Mouse (Mus musculus): ENCODE results near the gene Ing2. TPM values are rescaled to one million over a fixed set of nuclear protein-coding genes. Genes with fewer than 3 reads are reported as not detected.

Ing2 gene
- polyA plus RNA-seq, 1 experiment = 5.4 TPM

GRCm38 (mm10) chr8:47651913-47652736 is 23.2 kb downstream of the Ing2 start:
- no peak overlapping the region for H3K4me3 ChIP-seq (ENCODE audit: control insufficient read depth, insufficient read depth, low read length)
- WGBS = 97% methylated on average over 13 of the region's 13 CpGs
- no peak overlapping the region for H3K27ac ChIP-seq (ENCODE audit: control insufficient read depth, insufficient read depth, low read length)
- no peaks in the 10 kb centered on the region for H3K27me3 ChIP-seq (ENCODE audit: control insufficient read depth, insufficient read depth, low read length)
- TF ChIP-seq POLR2A (IDR thresholded peaks at IDR 0.05; ENCODE audit: control insufficient read depth, extremely low read depth, insufficient read depth, low read length, poor library complexity) (no peak), CTCF (IDR thresholded peaks at IDR 0.05; ENCODE audit: borderline replicate concordance, control insufficient read depth, extremely low read depth, insufficient read depth, low read length, poor library complexity) (no peak)
- no peaks in the 10 kb centered on the region for H3K36me3 ChIP-seq (ENCODE audit: control insufficient read depth, insufficient read depth, low read length)
- no peak for DNase-seq
- H3K4me1 ChIP-seq (replicated peaks; ENCODE audit: control insufficient read depth, insufficient read depth, low read length) = no peaks in the 10 kb centered on the region

DNA sequence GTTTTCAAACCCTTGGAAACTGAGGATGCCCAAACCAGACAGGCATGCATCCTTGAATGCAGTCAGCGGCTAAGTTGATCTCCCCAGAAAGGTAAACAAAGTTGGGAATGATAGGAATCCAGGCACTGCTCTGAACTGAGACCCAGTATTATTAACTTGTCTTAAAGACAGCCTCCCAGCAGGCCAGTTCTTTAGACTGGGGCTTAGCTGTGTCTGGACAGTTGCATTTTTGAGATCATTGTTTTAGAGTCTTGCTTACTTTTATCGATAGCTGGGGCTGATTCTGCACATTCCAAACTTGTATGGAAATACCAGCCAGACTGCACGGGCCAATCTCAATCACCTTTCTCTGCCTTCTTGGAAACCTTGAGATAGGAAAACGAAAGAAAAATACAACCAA is 24.5 kb downstream of the Ing2 start:
- no peaks in the 10 kb centered on the region for H3K4me1 ChIP-seq (replicated peaks; ENCODE audit: control insufficient read depth, insufficient read depth, low read length)
- H3K27me3 ChIP-seq (ENCODE audit: control insufficient read depth, insufficient read depth, low read length) = no peaks in the 10 kb centered on the region
- no peak overlapping the region for H3K27ac ChIP-seq (ENCODE audit: control insufficient read depth, insufficient read depth, low read length)
- no peak overlapping the region for H3K4me3 ChIP-seq (ENCODE audit: control insufficient read depth, insufficient read depth, low read length)
- 91% methylated on average over 4 of the region's 4 CpGs for WGBS
- H3K36me3 ChIP-seq (ENCODE audit: control insufficient read depth, insufficient read depth, low read length) = no peaks in the 10 kb centered on the region
- DNase-seq = no peak
- TF ChIP-seq POLR2A (IDR thresholded peaks at IDR 0.05; ENCODE audit: control insufficient read depth, extremely low read depth, insufficient read depth, low read length, poor library complexity) = no peak
- TF ChIP-seq CTCF (IDR thresholded peaks at IDR 0.05; ENCODE audit: borderline replicate concordance, control insufficient read depth, extremely low read depth, insufficient read depth, low read length, poor library complexity) = no peak

DNA sequence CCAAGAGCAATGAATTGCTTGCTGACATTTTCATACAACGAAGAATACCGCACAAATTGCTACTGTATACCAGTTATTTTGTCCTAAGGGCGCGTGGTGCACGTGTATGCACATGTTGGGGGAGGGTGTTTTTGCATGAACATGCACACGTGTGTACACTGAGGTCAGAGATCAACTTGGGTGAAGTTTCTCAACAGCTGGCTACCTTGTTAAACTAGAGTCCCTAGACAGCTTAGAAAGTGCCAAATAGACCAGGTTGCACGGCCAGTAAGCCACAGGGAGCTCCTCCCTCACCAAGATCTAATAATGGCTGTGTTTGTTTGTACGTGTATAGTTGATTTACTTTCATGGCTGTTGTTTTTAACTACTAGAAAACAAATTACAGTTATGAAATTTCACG is 25.8 kb downstream of the Ing2 start:
- 92% methylated on average over 9 of the region's 9 CpGs for WGBS
- no peaks in the 10 kb centered on the region for H3K27me3 ChIP-seq (ENCODE audit: control insufficient read depth, insufficient read depth, low read length)
- H3K4me1 ChIP-seq (replicated peaks; ENCODE audit: control insufficient read depth, insufficient read depth, low read length) = no peaks in the 10 kb centered on the region
- no peak overlapping the region for H3K4me3 ChIP-seq (ENCODE audit: control insufficient read depth, insufficient read depth, low read length)
- no peaks in the 10 kb centered on the region for H3K36me3 ChIP-seq (ENCODE audit: control insufficient read depth, insufficient read depth, low read length)
- TF ChIP-seq CTCF (IDR thresholded peaks at IDR 0.05; ENCODE audit: borderline replicate concordance, control insufficient read depth, extremely low read depth, insufficient read depth, low read length, poor library complexity) (no peak), POLR2A (IDR thresholded peaks at IDR 0.05; ENCODE audit: control insufficient read depth, extremely low read depth, insufficient read depth, low read length, poor library complexity) (no peak)
- H3K27ac ChIP-seq (ENCODE audit: control insufficient read depth, insufficient read depth, low read length) = no peak overlapping the region
- DNase-seq = no peak

DNA sequence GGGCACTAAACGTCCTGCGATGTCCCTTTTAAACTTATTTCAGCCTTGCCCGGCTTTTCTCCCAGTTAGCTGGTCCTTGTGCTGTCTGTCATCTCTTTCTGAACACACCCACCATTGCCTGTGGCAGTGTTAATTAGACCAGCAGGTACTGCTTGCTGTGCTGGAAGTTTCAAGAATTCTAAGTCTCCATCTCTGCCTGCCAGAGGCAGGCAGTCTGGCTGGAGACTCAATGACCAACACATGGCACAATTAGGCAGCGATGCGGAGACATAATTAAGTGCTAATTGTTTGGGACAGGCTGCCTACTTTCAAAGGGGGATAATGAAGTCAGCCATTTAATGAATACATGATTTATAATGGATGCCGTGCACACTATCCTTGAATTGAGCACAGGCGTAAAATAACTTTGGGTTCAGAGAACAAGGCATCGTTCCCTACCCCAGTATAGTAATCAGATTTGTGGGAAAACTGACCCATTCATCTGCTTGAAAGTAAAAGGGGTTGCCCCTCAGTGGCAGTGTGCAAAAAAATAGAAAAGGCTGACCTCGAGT is 32.8 kb downstream of the Ing2 start:
- H3K4me1 ChIP-seq (replicated peaks; ENCODE audit: control insufficient read depth, insufficient read depth, low read length) = no peaks in the 10 kb centered on the region
- H3K27ac ChIP-seq (ENCODE audit: control insufficient read depth, insufficient read depth, low read length) = no peak overlapping the region
- 93% methylated on average over 9 of the region's 9 CpGs for WGBS
- no peaks in the 10 kb centered on the region for H3K36me3 ChIP-seq (ENCODE audit: control insufficient read depth, insufficient read depth, low read length)
- no peak for TF ChIP-seq CTCF (IDR thresholded peaks at IDR 0.05; ENCODE audit: borderline replicate concordance, control insufficient read depth, extremely low read depth, insufficient read depth, low read length, poor library complexity)
- H3K27me3 ChIP-seq (ENCODE audit: control insufficient read depth, insufficient read depth, low read length) = no peaks in the 10 kb centered on the region
- no peak for DNase-seq
- H3K4me3 ChIP-seq (ENCODE audit: control insufficient read depth, insufficient read depth, low read length) = no peak overlapping the region

DNA sequence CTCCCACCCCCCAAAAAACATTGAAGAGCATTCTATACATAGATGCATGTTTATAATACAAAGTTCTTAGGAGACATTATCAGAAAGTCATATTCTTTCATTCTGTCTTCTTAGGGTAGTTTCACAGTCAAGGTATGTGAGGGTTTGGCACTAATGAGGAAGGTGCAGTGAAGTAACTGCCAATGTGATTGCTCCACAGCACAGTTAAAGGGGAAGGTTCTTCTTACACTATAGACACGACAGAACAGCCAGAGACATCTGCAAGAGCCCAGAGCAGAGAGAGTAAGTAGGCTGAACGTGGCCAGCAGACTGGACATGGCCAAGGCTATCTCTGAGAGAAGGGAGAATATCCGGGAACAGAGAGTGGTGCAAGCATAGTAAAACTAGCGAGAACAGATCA is 38.2 kb downstream of the Ing2 start:
- Histone ChIP-seq H3K27ac (ENCODE audit: control insufficient read depth, insufficient read depth, low read length) (no peak overlapping the region), H3K4me1 (replicated peaks; ENCODE audit: control insufficient read depth, insufficient read depth, low read length) (no peaks in the 10 kb centered on the region; the same call in 1 of the 2 replicates), H3K4me3 (ENCODE audit: control insufficient read depth, insufficient read depth, low read length) (no peak overlapping the region), H3K27me3 (ENCODE audit: control insufficient read depth, insufficient read depth, low read length) (no peaks in the 10 kb centered on the region), H3K36me3 (ENCODE audit: control insufficient read depth, insufficient read depth, low read length) (no peaks in the 10 kb centered on the region)
- no peak for TF ChIP-seq POLR2A (IDR thresholded peaks at IDR 0.05; ENCODE audit: control insufficient read depth, extremely low read depth, insufficient read depth, low read length, poor library complexity)
- no peak for TF ChIP-seq CTCF (IDR thresholded peaks at IDR 0.05; ENCODE audit: borderline replicate concordance, control insufficient read depth, extremely low read depth, insufficient read depth, low read length, poor library complexity)
- WGBS = 77% methylated on average over 4 of the region's 4 CpGs
- no peak for DNase-seq

DNA sequence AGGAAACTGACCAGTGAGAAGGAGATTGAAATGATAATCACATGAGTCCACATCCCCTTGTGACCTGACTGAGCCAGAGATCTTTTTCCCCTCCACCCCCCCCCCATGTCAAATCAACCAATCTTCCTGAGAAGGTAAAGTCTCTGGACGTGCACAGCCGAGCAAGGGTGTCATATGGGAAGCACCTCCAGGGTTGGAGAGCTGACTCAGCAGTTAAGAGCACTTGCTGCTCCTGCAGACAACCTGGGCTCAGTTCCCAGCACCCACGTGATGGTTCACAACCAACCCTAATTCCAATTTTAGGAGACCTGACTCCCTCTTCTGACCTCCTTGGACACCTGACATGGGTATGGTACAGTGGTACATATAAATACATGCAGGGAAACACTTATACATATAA is 39.3 kb downstream of the Ing2 start:
- no peak for DNase-seq
- H3K27me3 ChIP-seq (ENCODE audit: control insufficient read depth, insufficient read depth, low read length) = no peaks in the 10 kb centered on the region
- no peaks in the 10 kb centered on the region; the same call in 1 of the 2 replicates for H3K4me1 ChIP-seq (replicated peaks; ENCODE audit: control insufficient read depth, insufficient read depth, low read length)
- H3K4me3 ChIP-seq (ENCODE audit: control insufficient read depth, insufficient read depth, low read length) = no peak overlapping the region
- 73% methylated on average over 3 of the region's 3 CpGs for WGBS
- no peaks in the 10 kb centered on the region for H3K36me3 ChIP-seq (ENCODE audit: control insufficient read depth, insufficient read depth, low read length)
- no peak for TF ChIP-seq CTCF (IDR thresholded peaks at IDR 0.05; ENCODE audit: borderline replicate concordance, control insufficient read depth, extremely low read depth, insufficient read depth, low read length, poor library complexity)
- no peak for TF ChIP-seq POLR2A (IDR thresholded peaks at IDR 0.05; ENCODE audit: control insufficient read depth, extremely low read depth, insufficient read depth, low read length, poor library complexity)
- H3K27ac ChIP-seq (ENCODE audit: control insufficient read depth, insufficient read depth, low read length) = no peak overlapping the region
